Mouse (Mus musculus) cortical plate, adult 2 months (tissue): ENCODE measurements around the gene Rtl5. TPM values are rescaled to one million over a fixed set of nuclear protein-coding genes. Genes with fewer than 3 reads are reported as not detected.

Source experiments
- H3K27ac ChIP-seq: fragments of 200-500 bp; 2 replicates; pipeline ENCODE4 v1.5.1; 2012; ENCODE audit warnings: low read length, control low read depth, inconsistent platforms; ENCODE audit not compliant: insufficient read depth
- H3K4me1 ChIP-seq: fragments of 200-500 bp; 2 replicates; pipeline ENCODE4 v1.6.1; 2011; ENCODE audit warnings: low read length; ENCODE audit not compliant: control insufficient read depth, insufficient read depth
- H3K4me3 ChIP-seq: fragments of 200-500 bp; 2 replicates; pipeline ENCODE4 v1.5.1; 2011; ENCODE audit warnings: mild to moderate bottlenecking, low read length, control low read depth; ENCODE audit not compliant: insufficient read depth
- CTCF ChIP-seq: fragments of 200-500 bp; IDR thresholded peaks from 2 replicates; pipeline ENCODE4 v1.5.1; 2011; ENCODE audit warnings: mild to moderate bottlenecking, control low read depth, low read length; ENCODE audit not compliant: insufficient read depth; ENCODE audit errors: extremely low read depth
- POLR2A ChIP-seq: fragments of 200-500 bp; IDR thresholded peaks from 2 replicates; pipeline ENCODE4 v1.6.1; 2011; ENCODE audit warnings: mild to moderate bottlenecking, low read length, control low read depth; ENCODE audit not compliant: insufficient read depth; ENCODE audit errors: extremely low read depth
- polyA plus RNA-seq: library from polyadenylated mRNA; depleted of rRNA; stranded (reverse); fragments of >200 nt; gene quantifications from 2 replicates; pipeline ENCODE4 v1.2.3, GENCODE M21; 2012

Gene Rtl5
- polyA plus RNA-seq, 1 experiment: 17.2 TPM

- Histone ChIP-seq H3K4me3 (no peak overlapping the region), H3K27ac (no peak overlapping the region), H3K4me1 (no peaks in the 10 kb centered on the region)
- TF ChIP-seq POLR2A (no peak), CTCF (no peak)
Measured at GRCm38 (mm10) chrX:102042386-102042785, 28.7 kb downstream of the Rtl5 start.

- no peaks in the 10 kb centered on the region for H3K4me1 ChIP-seq
- H3K4me3 ChIP-seq: no peak overlapping the region
- no peak overlapping the region for H3K27ac ChIP-seq
- TF ChIP-seq CTCF (no peak), POLR2A (no peak)
Measured at GRCm38 (mm10) chrX:102041562-102041961, 29.5 kb downstream of the Rtl5 start.

GRCm38 (mm10) chrX:102037506-102037905 lies 33.6 kb downstream of the Rtl5 start:
- no peak overlapping the region for H3K27ac ChIP-seq
- H3K4me1 ChIP-seq: peaks cover 2% of the 10 kb centered on the region; the same call in 1 of the 2 replicates
- no peak overlapping the region for H3K4me3 ChIP-seq
- TF ChIP-seq POLR2A: no peak
- no peak for TF ChIP-seq CTCF

GRCm38 (mm10) chrX:102036866-102037361 lies 34.2 kb downstream of the Rtl5 start:
- H3K27ac ChIP-seq: no peak overlapping the region
- peaks cover 2% of the 10 kb centered on the region; the same call in 1 of the 2 replicates for H3K4me1 ChIP-seq
- no peak overlapping the region for H3K4me3 ChIP-seq
- no peak for TF ChIP-seq CTCF
- TF ChIP-seq POLR2A: no peak

GRCm38 (mm10) chrX:102035671-102036070 lies 35.4 kb downstream of the Rtl5 start:
- TF ChIP-seq CTCF (no peak), POLR2A (no peak)
- no peak overlapping the region for H3K4me3 ChIP-seq
- H3K27ac ChIP-seq: no peak overlapping the region
- H3K4me1 ChIP-seq: peaks cover 2% of the 10 kb centered on the region; the same call in 1 of the 2 replicates

GRCm38 (mm10) chrX:102033566-102033965 lies 37.5 kb downstream of the Rtl5 start:
- H3K27ac ChIP-seq: no peak overlapping the region
- H3K4me1 ChIP-seq: peaks cover 2% of the 10 kb centered on the region; the same call in 1 of the 2 replicates
- H3K4me3 ChIP-seq: no peak overlapping the region
- TF ChIP-seq POLR2A (no peak), CTCF (no peak)

- H3K27ac ChIP-seq: no peak overlapping the region
- H3K4me1 ChIP-seq: peaks cover 2% of the 10 kb centered on the region; the same call in 1 of the 2 replicates
- H3K4me3 ChIP-seq: no peak overlapping the region
- no peak for TF ChIP-seq POLR2A
- no peak for TF ChIP-seq CTCF
Measured at GRCm38 (mm10) chrX:102032431-102032830, 38.7 kb downstream of the Rtl5 start.

- H3K27ac ChIP-seq: no peak overlapping the region
- no peak overlapping the region for H3K4me3 ChIP-seq
- TF ChIP-seq POLR2A (no peak), CTCF (no peak)
- H3K4me1 ChIP-seq: peaks cover 2% of the 10 kb centered on the region; the same call in 1 of the 2 replicates
Measured at GRCm38 (mm10) chrX:102031851-102032250, 39.3 kb downstream of the Rtl5 start.

- Histone ChIP-seq H3K27ac (no peak overlapping the region), H3K4me1 (no peaks in the 10 kb centered on the region), H3K4me3 (no peak overlapping the region)
- TF ChIP-seq CTCF (no peak), POLR2A (no peak)
Measured at GRCm38 (mm10) chrX:102024976-102025375, 46.1 kb downstream of the Rtl5 start.

GRCm38 (mm10) chrX:102019471-102020240 lies 51.4 kb downstream of the Rtl5 start:
- H3K27ac ChIP-seq: 0 out of 2 replicates have a peak overlapping the region, but pooled peaks have one; percentile 40
- H3K4me3 ChIP-seq: no peak overlapping the region
- TF ChIP-seq CTCF: no peak
- no peak for TF ChIP-seq POLR2A
- peaks cover 7% of the 10 kb centered on the region for H3K4me1 ChIP-seq
